Mouse (Mus musculus) CD4-positive helper T cell, adult 2 months (primary cell): ENCODE measurements around the gene Olfr1437.
"Not testable (repeated sequence)": the region's sequence is repeated elsewhere in the genome, so short reads cannot be mapped to it uniquely, and the experiment has no call there.

Experiments
- DNase-seq: peaks from one replicate; pipeline ENCODE4 v3.0.0-alpha.2; 2012; ENCODE audit warnings: low read depth, missing footprints, low spot score

The Olfr1437 gene

GRCm38 (mm10) chr19:12325001-12325400 lies at the start of gene Olfr1437:
Gene Olfr1437 (minus strand): TSS chr19:12325101.
- DNase-seq: no peak

- no peak for DNase-seq
Observed at GRCm38 (mm10) chr19:12374465-12375025, 49.6 kb upstream of the Olfr1437 start.

- no peak for DNase-seq
Observed at GRCm38 (mm10) chr19:12373004-12373403, 48.1 kb upstream of the Olfr1437 start.

GRCm38 (mm10) chr19:12335810-12336209 lies 10.9 kb upstream of the Olfr1437 start, which contains the start of gene Olfr1438-ps1:
Gene Olfr1438-ps1 (minus strand): TSS chr19:12335910.
- no peak for DNase-seq

GRCm38 (mm10) chr19:12299030-12299429 lies 25.9 kb downstream of the Olfr1437 start, which contains the start of gene Olfr1436:
Gene Olfr1436 (minus strand): TSS chr19:12299130.
- DNase-seq: not testable (repeated sequence)

- no peak for DNase-seq
Observed at GRCm38 (mm10) chr19:12292979-12293378, 31.9 kb downstream of the Olfr1437 start.

- DNase-seq: no peak
Observed at GRCm38 (mm10) chr19:12279554-12279953, 45.3 kb downstream of the Olfr1437 start, which contains the start of gene Olfr1434. Gene Olfr1434 (plus strand): TSS chr19:12279854.
